Mouse (Mus musculus): ENCODE measurements around the gene Naaladl2. TPM values are rescaled to one million over a fixed set of nuclear protein-coding genes. Genes with fewer than 3 reads are reported as not detected.

Gene Naaladl2
- 0.44 and 0.65 TPM in 2 replicates for polyA plus RNA-seq (2015; fragmentation: Nextera tagmentation; extraction: Ambion mirVana)

DNA sequence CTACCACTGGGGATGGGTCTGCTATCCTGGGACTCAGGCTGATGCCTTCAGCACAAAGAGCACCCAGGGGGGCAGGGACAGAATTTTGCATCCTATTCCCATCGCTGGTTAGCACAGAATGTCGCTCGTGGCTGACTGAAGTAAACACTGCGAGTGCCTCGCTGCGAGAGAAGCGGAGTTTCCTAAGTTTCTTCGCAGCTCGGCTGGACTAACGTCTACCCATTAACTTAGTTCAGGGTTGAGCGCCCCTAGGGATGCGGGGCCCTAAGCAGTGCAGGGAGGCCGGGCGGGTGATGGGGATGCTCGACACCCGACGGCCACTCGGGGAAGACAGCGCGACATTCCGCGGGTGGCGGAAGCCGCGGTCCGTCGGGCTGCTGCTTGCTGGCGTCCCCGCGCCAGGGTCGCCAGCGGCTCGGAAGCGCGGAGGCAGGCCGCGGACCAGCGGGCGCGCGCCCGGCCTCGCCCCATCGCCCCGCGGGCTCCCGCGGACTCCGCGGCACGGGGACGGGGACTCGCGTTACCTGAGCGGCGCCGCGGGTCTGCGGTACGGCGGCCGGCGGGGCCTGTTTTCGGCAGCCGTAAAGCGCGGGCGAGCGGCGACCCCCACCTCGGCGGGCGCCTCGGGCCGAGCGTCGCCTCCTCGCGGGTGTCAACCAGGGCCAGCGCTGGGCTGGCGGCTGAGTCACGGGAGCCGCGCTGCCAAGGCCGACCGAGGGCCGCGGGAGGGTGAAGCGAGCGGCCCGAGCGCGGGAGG lies at the start of gene Naaladl2:
Gene Naaladl2 (minus strand): TSS at position 707 of the 757 bp plus-strand sequence.
- Histone ChIP-seq H3K36me3 (no peaks in the 10 kb centered on the region), H3K4me1 (replicated peaks) (peaks cover 22% of the 10 kb centered on the region), H3K4me2 (peak within 1 kb of the TSS; percentile 72), H3K4me3 (peak within 1 kb of the TSS; percentile 65), H3K9ac (peak within 1 kb of the TSS; percentile 80), H3K27me3 (no peaks in the 10 kb centered on the region), H3K27ac (peak within 1 kb of the TSS; percentile 86), H3K9me3 (no peaks in the 10 kb centered on the region)
- ATAC-seq (ENCODE audit: low FRiP score): peak; percentile 95
- under 1% methylated on average over 73 of the region's 93 CpGs for WGBS

DNA sequence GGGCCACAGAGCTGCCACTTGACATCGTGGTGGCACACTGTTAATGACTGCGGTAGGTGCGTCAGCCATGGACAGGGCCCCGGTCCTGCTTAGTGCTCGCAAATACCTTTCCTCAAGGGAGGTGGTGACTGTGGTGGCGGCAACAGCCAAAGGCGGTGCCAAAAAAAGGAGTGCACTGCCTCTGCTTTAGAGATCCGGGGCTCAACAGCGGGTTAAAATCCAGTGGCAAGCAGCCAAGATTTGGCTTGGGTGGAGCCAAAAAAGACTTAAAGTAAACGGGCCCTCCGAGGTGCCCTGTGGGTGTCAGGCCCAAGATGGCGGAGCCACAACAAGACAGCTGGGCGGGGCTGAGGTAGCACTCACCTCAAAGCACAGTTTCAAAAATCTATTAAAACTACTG lies 7.7 kb upstream of the Naaladl2 start:
- Histone ChIP-seq H3K36me3 (peaks cover 6% of the 10 kb centered on the region; the same call in 1 of the 2 replicates), H3K27me3 (no peaks in the 10 kb centered on the region), H3K4me1 (replicated peaks) (no peaks in the 10 kb centered on the region), H3K27ac (no peak overlapping the region), H3K9me3 (peaks cover 31% of the 10 kb centered on the region), H3K4me2 (no peak overlapping the region), H3K9ac (no peak overlapping the region), H3K4me3 (no peak overlapping the region)
- 92% methylated on average over 13 of the region's 13 CpGs for WGBS
- no peak for ATAC-seq (ENCODE audit: low FRiP score)

DNA sequence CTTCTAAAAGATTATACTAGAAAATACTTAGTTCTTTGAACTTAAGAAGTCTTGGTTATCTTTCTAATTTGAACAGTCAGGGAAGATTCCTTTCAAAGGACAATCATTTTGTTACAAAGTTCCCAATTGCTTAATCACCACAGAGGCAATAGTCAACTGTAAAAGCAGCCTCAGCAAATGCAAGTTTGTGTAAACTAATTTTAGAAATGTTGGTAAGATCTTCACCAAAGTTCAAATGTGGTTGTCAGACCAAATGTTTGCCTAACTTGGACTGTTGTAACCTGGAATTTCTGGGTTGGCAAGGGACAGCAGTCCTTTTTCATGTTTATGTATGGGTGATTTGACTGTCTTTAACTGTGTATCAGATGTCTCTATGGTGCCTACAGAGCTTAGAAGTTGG lies 3.2 kb upstream of the Naaladl2 start:
- Histone ChIP-seq H3K27me3 (no peaks in the 10 kb centered on the region), H3K9ac (no peak overlapping the region), H3K4me3 (no peak overlapping the region), H3K36me3 (peaks cover 6% of the 10 kb centered on the region; the same call in 1 of the 2 replicates), H3K27ac (no peak overlapping the region), H3K9me3 (peaks cover 20% of the 10 kb centered on the region), H3K4me1 (replicated peaks) (peaks cover 22% of the 10 kb centered on the region), H3K4me2 (no peak overlapping the region)
- ATAC-seq (ENCODE audit: low FRiP score): no peak

DNA sequence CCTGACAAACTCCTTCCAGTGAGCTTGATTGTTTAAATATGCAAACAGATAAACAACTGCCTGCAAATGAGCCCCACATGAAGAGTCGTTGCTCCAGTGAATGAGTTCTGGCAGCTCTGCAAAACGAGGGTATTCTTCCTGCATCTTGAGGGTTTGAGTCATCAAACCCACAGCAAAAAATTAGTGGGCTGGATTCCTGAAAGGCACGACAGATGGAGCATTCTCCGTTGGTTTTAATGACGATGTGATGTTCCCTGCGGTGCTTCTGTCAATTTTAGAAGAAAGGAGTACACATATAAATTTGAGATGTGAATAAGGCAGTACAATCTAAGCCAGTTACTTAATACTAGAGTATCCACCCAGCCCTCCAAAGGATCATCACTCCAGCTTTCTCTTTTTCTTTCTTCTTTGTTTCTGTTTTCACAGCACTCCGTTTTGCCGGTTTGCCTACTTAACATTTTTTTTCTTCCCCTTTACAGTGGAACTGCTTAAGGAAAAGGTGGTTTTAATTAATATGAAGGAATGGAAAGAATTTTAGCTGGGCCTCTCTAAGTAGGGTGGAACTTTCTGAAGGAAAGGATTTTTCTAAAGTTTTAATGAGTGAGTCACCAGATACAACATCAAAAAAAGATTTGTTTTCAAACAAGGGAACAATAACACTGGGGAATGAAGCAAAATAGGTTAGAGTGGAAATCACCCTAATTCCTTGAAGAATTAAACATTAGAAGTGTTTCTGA lies 1.1 kb upstream of the Naaladl2 start:
- ATAC-seq (ENCODE audit: low FRiP score): no peak
- WGBS: 8% methylated on average over 8 of the region's 8 CpGs
- H3K4me2 ChIP-seq: peak overlapping the region; percentile 72
- H3K9me3 ChIP-seq: peaks cover 12% of the 10 kb centered on the region
- no peak overlapping the region for H3K9ac ChIP-seq
- peaks cover 22% of the 10 kb centered on the region for H3K4me1 ChIP-seq (replicated peaks)
- H3K36me3 ChIP-seq: no peaks in the 10 kb centered on the region
- H3K27me3 ChIP-seq: no peaks in the 10 kb centered on the region
- peak overlapping the region; percentile 86; the same call in 1 of the 2 replicates for H3K27ac ChIP-seq
- no peak overlapping the region for H3K4me3 ChIP-seq

DNA sequence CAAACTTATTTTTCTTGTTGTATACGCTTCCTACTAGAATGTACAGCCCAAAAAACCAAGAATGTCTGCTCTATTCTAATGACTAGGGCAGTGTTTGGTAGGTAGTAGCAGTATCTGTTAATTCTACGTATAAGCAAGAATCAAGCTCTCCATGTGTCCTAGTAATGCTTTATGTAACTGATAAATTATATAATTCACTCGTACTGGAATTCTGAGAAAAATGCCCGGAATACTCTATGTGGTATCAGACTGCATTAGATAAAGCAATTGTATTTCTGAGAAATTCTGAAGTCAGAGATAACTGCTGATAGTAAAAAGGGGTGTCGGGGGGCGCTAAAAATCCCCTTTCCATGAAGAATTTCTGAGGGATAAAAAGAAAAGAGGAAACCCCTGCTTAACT lies 950 bp downstream of the Naaladl2 start:
- no peaks in the 10 kb centered on the region for H3K9me3 ChIP-seq
- 50% methylated on average over 6 of the region's 6 CpGs for WGBS
- H3K4me3 ChIP-seq: peak overlapping the region; percentile 65
- peak overlapping the region; percentile 72 for H3K4me2 ChIP-seq
- no peak for ATAC-seq (ENCODE audit: low FRiP score)
- H3K4me1 ChIP-seq (replicated peaks): peaks cover 22% of the 10 kb centered on the region
- peak overlapping the region; percentile 80 for H3K9ac ChIP-seq
- peak overlapping the region; percentile 86 for H3K27ac ChIP-seq
- no peaks in the 10 kb centered on the region for H3K36me3 ChIP-seq
- H3K27me3 ChIP-seq: no peaks in the 10 kb centered on the region

DNA sequence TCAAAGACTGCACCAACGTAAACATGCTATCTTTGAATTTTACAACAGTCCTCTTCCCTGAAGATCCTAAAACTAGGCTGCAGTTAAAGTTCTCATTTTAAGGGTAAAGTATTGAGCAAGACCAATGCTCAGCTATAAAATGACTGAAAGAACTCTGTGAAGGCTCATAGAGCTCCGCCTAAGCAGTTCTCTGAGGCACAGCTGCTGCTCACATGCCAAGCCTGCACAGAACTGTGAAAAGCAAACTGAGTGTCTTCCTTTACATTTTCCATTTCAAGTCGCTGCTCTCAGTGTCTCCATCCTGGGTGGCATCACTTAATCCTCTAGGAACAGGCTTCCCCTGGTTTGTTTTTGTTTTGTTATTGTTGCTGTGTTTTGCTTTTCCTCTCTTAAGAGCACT lies 12.2 kb downstream of the Naaladl2 start:
- no peak for ATAC-seq (ENCODE audit: low FRiP score)
- Histone ChIP-seq H3K9me3 (no peaks in the 10 kb centered on the region), H3K4me1 (replicated peaks) (peaks cover 5% of the 10 kb centered on the region; the same call in 1 of the 2 replicates), H3K9ac (no peak overlapping the region), H3K36me3 (no peaks in the 10 kb centered on the region), H3K4me2 (no peak overlapping the region), H3K4me3 (no peak overlapping the region), H3K27ac (no peak overlapping the region), H3K27me3 (no peaks in the 10 kb centered on the region)
- 54% methylated on average over 3 of the region's 3 CpGs for WGBS

DNA sequence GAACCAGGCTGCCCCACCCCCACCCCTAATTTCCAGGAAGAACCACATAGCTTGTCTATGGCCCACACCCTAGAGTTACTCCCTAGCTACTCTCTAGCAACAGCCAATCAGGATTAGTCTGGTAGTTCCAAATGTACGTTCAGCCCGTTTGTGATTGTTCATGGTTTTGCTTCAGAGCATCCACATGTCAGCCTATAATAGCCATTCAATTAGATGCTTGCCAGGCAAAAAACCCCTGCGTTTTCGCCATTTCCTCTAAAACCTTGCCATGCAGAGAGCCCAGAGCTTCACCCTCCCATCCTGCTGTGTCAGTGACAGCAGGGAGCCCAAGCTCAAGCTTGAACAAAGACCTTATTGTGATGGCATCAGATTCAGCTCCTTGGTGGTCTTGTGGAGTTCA lies 16.2 kb downstream of the Naaladl2 start:
- Histone ChIP-seq H3K4me2 (no peak overlapping the region), H3K9ac (no peak overlapping the region), H3K9me3 (no peaks in the 10 kb centered on the region), H3K4me3 (no peak overlapping the region), H3K36me3 (no peaks in the 10 kb centered on the region), H3K4me1 (replicated peaks) (peaks cover 9% of the 10 kb centered on the region), H3K27ac (0 out of 2 replicates have a peak overlapping the region, but pooled peaks have one; percentile 30), H3K27me3 (no peaks in the 10 kb centered on the region)
- peak; percentile 63; the same call in 1 of the 2 replicates for ATAC-seq (ENCODE audit: low FRiP score)
- WGBS: 3% methylated on average over 4 of the region's 4 CpGs

DNA sequence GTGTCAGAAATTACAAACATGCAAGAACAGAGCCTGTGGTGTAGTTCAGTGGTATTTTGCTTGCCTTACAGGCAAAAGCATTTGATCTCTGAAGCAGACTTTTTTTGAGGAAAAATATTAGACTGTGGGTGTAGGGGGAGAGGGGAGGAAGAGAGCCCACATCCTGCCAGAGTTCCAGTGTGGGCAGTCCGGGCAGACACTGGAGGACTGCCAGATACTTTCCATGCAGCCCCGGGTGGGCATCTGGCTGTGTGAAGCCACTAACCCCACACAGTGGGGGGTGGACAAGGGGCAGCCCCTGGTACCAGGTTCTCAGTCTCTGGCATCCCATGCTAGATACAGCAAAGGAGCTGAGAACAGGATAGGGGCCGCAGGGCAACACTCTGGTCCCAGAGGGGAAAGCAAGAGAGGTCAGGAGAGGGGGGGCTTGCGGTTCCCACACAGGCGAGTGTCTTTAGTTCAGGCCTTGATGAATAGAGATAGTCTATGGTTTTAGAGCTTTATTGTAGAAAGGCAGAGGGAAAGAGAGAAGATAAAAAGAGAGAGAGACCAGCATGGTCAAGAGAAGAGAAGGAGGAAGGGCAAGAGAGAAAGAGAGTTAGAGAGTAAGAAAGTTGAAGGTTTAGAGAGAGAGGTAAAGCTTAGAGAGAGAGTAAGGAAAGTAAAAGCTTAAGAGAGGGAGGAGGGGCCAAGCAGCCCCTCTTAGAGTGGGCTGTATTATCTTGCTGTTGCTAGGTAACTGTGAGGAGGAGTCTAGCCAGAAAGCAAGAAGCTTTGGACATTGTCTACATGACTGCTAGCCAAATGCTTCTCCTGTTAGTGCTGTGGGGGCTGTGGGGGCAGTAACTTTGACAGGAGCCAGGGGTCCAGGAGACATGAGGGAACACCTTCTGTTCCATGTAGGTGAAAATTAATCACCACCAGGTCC lies 18.9 kb downstream of the Naaladl2 start:
- Histone ChIP-seq H3K27ac (no peak overlapping the region), H3K27me3 (no peaks in the 10 kb centered on the region), H3K4me2 (no peak overlapping the region), H3K36me3 (no peaks in the 10 kb centered on the region), H3K4me1 (replicated peaks) (peaks cover 9% of the 10 kb centered on the region), H3K4me3 (no peak overlapping the region), H3K9me3 (no peaks in the 10 kb centered on the region), H3K9ac (no peak overlapping the region)
- WGBS: 6% methylated on average over 5 of the region's 5 CpGs
- ATAC-seq (ENCODE audit: low FRiP score): peak; percentile 83

DNA sequence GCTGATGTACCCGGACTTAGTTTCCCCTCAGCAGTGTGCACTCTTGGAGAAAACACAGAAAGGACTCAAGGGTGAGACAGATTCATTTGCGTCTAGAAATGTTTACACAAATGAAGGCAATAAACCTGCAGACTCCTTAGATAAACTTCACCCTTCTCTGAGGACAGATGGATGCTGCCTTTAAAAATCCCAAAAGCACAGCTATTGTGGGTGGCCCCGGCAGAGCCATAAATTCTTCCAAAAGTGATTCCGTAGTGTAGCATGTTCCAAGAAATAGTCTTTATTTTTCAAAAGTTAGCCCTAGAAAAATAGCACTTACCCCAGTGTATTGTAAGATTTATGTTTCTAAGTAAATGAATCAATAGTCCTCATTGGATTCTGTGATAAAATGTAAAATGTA lies 31.0 kb downstream of the Naaladl2 start:
- Histone ChIP-seq H3K4me2 (no peak overlapping the region), H3K4me3 (no peak overlapping the region), H3K9ac (no peak overlapping the region), H3K4me1 (replicated peaks) (no peaks in the 10 kb centered on the region), H3K27me3 (no peaks in the 10 kb centered on the region), H3K36me3 (no peaks in the 10 kb centered on the region), H3K9me3 (no peaks in the 10 kb centered on the region), H3K27ac (no peak overlapping the region)
- 86% methylated on average over 4 of the region's 4 CpGs for WGBS
- ATAC-seq (ENCODE audit: low FRiP score): no peak

DNA sequence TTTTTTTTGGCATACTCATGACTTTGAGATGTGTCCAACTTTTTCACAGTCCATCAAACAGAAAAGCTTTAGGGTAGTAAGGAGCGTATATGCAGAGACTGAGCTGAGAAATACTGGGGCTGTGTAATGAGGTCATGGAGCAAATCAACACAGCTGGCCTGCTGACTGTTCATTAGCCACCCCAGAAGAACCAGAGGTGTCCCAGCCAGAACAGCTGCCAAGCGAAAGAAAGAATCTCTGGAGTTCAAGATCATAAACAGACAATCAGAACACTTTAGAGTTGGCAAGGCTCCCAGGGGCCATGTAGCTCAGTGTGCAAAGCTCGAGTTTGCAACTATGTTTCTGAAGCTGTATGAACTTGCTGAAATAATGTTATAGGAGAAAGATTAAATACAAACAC lies 35.1 kb downstream of the Naaladl2 start:
- Histone ChIP-seq H3K9ac (no peak overlapping the region), H3K27ac (no peak overlapping the region), H3K4me3 (no peak overlapping the region), H3K36me3 (no peaks in the 10 kb centered on the region), H3K4me1 (replicated peaks) (no peaks in the 10 kb centered on the region), H3K9me3 (no peaks in the 10 kb centered on the region), H3K27me3 (no peaks in the 10 kb centered on the region), H3K4me2 (no peak overlapping the region)
- WGBS: 65% methylated on average over 3 of the region's 3 CpGs
- ATAC-seq (ENCODE audit: low FRiP score): peak; percentile 49; the same call in 1 of the 2 replicates

DNA sequence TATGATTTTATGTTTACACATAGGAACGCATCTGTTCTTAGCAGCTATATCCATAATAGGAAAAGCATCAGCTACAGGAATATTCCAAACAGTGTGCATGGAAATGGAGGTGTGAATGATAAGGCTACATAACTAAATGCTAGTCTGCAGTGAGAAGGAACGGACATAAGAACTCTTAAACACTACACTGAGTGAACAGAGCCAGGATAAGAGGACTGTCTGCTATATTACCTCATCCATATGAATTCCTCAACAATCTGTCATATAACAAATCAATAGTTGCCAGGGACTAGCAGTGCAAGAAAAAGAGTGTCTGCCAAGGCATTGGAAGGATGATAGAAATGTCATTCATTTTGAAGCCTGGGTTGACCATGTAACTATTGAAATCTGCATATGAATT lies 51.1 kb downstream of the Naaladl2 start:
- Histone ChIP-seq H3K4me3 (no peak overlapping the region), H3K36me3 (no peaks in the 10 kb centered on the region), H3K9me3 (no peaks in the 10 kb centered on the region), H3K27ac (no peak overlapping the region), H3K27me3 (no peaks in the 10 kb centered on the region), H3K9ac (no peak overlapping the region), H3K4me2 (no peak overlapping the region), H3K4me1 (replicated peaks) (no peaks in the 10 kb centered on the region)
- 88% methylated on average over 2 of the region's 2 CpGs for WGBS
- no peak for ATAC-seq (ENCODE audit: low FRiP score)

DNA sequence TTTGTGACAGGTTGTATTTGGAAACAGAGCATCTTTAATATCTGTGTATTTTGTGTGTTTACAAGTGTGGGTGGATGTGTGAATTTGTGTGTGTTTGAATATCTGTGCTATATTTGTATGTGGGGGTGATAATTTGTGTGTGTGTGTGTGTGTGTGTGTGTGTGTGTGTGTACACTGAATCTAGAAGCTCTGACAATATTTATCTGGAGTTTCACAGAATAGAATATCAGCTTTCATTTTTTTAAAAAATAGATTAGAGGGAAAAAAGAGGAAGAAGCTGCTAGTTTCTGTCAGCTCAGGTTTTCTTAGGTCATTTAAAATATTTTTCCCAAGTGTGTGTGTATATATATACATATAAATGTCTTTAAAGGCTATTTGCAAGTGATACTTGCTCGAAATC lies 68.3 kb downstream of the Naaladl2 start:
- 100% methylated on average over 1 of the region's 1 CpGs for WGBS
- no peak overlapping the region for H3K27ac ChIP-seq

More for the DNA sequence above, 68.3 kb downstream of the Naaladl2 start:
- Histone ChIP-seq H3K4me2 (no peak overlapping the region), H3K4me3 (no peak overlapping the region), H3K36me3 (no peaks in the 10 kb centered on the region), H3K9me3 (no peaks in the 10 kb centered on the region), H3K27me3 (no peaks in the 10 kb centered on the region), H3K9ac (no peak overlapping the region), H3K4me1 (replicated peaks) (no peaks in the 10 kb centered on the region)
- ATAC-seq (ENCODE audit: low FRiP score): no peak
